Mouse (Mus musculus) gastrocnemius, postnatal 36 days (tissue): ENCODE measurements around the gene Klf17. TPM values are rescaled to one million over a fixed set of nuclear protein-coding genes. Genes with fewer than 3 reads are reported as not detected.

Experiments
- total RNA-seq, 2 experiments: library from RNA; stranded (reverse); gene quantifications; 2 replicates each; pipeline ENCODE4 v1.2.3; 2021

The Klf17 gene
- total RNA-seq, 2 experiments from 2014 or later: not detected

Other genes with a start within 250 kb of the Klf17 start
- 10 to 100 TPM; 78.4 to 92.3 TPM for gene Eri3, start 215.3 kb downstream of the Klf17 start, total RNA-seq
- 10 to 100 TPM; 14.4 to 16.2 TPM for gene Dmap1, start 83.4 kb downstream of the Klf17 start, total RNA-seq
- not detected for gene Gm12845, start 41.2 kb downstream of the Klf17 start, total RNA-seq
- gene Slc6a9, start 68.9 kb upstream of the Klf17 start, total RNA-seq: 1 to 10 TPM; 5.0 to 6.0 TPM
- under 1 TPM in 1 of 2 experiments, not detected in 1; 0.33 TPM for gene Ccdc24, start 106.9 kb upstream of the Klf17 start, total RNA-seq
- 1 to 10 TPM; 2.8 to 3.2 TPM for gene B4galt2, start 117.8 kb upstream of the Klf17 start, total RNA-seq
- 10 to 100 TPM; 65.4 to 74.0 TPM for gene Atp6v0b, start 121.7 kb upstream of the Klf17 start, total RNA-seq
- 1 to 10 TPM; 1.4 to 2.6 TPM for gene Dph2, start 126.4 kb upstream of the Klf17 start, total RNA-seq
- gene Ipo13, start 149.4 kb upstream of the Klf17 start, total RNA-seq: 100 to 1,000 TPM; 222 to 284 TPM
- gene Artn, start 164.1 kb upstream of the Klf17 start, total RNA-seq: under 1 TPM; 0.15 to 0.32 TPM